Mouse (Mus musculus): ENCODE data around the gene Gm10647.
A peak's percentile ranks its signal among the peaks of the same experiment; 100 is the strongest.
"Not testable (repeated sequence)": the region's sequence is repeated elsewhere in the genome, so short reads cannot be mapped to it uniquely, and the experiment has no call there.

The Gm10647 gene

DNA sequence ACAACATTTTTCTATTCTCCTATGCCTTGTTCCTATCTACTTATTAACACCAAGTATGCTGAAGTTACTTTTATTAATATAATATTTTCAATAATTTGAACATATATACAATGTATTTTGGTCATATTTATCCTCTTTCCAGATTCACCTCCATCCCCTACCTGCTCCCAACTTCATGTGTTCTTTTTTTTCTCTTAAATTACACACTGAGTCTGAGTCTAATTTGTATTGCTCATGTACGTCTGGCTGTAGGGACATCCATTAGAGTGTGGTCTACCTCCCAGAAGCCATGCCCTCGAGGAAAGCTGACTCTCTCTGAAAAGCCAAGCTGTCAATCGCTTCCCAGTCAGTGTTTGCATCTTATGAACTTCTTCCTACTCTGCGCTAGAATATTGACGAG, at the start of gene Gm10647:
Gene Gm10647 (plus strand): TSS at position 301 of the 400 bp plus-strand sequence.
- DNase-seq (ENCODE audit: low spot score): no peak

DNA sequence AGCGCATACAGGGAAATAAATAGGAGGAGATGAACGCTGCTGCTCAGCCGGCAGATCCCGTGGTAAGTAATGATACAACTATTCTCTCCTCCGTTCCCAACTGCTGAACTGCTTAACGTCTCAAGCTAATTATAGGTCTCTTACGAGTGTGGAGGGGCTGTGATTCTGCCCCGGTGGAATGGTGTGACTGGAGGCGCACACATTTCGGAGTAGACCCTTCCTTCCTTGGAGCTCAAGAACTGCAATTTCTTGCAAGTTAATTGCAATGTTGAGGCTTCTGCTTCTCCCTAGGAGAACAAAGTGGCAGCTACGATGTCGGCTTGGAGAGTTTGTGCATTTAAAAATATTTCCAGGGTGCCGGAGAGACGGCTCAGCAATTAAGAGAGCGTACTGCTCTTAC, 48.4 kb upstream of the Gm10647 start:
- no peak for DNase-seq (ENCODE audit: low spot score)

DNA sequence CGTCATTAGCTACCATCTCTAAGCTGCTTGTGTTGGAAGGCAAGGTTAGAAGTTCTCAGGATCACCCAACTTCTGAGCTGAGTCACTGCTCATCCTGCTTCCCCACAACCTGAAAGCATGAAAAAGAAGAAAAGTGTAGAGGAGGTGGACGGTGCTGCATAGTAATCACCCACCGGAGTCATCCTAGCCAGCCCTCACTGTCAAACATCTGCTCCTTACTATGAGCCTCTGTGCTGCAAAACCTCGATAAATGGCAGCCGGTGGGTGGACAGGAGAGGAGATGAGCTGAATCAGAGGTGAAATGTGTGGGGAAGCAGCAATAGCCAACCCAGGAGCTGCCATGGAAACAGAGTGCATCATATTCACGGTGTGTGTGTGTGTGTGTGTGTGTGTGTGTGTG, 44.0 kb upstream of the Gm10647 start:
- no peak for DNase-seq (ENCODE audit: low spot score)

DNA sequence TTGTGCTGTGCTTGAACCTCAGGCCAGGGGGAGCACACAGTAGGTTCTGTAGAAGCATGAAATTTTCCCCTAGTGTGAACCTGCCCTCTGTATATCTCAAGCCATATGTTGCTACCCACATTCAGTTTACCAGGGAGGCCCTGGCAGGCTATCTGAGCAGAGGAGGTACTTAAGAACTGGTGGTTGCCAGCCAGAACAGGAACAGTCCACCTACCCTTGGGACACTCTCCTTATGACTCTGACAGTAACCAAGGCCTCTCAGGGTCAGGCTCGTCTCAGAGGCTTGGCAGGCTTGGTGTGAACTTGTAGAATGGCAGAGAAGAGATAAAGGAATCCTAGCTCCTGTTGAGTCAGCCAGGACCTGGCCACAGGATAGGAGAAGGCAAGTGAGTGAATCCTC, 35.8 kb upstream of the Gm10647 start:
- no peak for DNase-seq (ENCODE audit: low spot score)

DNA sequence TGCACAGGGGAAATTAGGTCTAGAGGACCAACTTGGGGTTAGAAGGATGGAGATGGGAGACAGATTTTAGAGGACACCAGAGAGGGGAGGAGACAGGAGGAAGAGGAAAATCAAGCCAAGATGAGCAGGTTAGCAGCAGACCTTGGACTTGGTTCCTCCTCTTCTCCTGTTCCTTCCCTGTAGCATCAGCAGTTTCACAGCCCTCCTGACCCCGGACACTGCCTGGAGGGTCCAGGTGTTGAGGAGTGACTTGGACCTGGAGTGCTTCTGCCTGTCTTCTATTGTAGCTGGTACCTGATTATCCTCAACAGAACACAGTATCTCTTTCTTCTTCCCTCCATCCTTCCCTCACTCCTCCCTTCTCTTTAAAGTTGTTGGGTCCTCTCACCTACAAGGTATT, 28.1 kb upstream of the Gm10647 start:
- DNase-seq (ENCODE audit: low spot score): no peak

- no peak for DNase-seq (ENCODE audit: low spot score)
These were observed 27.6 kb upstream of the Gm10647 start for GRCm38 (mm10) chr9:66769275-66769674.

DNA sequence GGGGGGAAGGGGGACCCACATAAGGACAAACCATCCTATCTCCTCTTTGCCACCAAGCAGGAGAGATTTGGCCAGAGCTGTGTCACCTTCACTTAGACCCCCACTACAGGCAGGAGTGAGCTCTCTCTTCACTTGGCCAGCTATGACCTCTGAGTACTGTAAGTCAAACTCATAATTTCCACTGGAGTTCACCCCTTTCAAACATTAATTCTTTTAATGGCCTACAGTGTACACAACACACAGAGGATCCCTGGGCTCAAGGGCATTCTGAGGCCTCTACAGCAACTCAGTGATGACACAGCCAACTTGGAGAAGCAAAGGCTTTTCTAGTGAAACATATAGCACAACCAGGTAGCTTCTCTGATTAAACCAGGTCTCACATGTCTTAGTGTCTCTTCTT, 26.1 kb upstream of the Gm10647 start:
- DNase-seq (ENCODE audit: low spot score): no peak

DNA sequence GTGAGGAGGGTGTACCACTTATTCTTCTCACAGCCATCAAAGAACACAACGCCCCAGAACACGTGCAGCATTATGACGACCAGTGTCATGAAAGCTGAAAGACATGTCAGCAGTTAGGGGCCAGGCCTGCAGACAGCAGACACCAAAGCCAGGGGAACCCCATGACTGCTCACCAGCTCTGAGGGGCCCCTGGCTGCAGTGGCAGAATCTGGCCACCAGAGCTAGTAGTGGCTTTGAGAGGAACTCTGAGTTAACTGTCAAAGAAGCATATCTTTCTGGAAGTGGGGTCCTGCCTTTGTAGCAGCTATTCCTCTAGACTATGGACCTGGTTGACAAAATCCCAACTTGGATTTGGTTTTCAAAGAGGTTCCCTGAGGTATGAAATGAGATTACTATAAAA, 12.3 kb upstream of the Gm10647 start:
- not testable (repeated sequence) for DNase-seq (ENCODE audit: low spot score)

DNA sequence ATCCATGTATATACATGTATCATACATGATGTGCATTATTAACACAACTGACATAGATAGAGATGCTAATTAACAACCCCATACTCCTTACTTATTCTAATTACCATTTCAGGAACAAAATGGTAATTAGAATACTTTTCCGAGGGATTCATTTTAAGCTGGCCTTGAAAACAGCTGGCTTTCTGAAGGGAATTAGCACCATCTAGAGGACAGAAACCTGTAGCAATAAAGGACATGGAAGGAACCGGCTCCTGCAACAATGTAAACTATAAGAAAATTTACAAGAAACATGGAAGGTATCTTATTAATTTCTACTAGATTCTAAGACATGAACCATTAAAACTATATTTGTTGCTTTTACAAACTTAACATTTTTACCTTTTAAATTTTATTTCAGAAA, 9.0 kb upstream of the Gm10647 start:
- DNase-seq (ENCODE audit: low spot score): no peak

DNA sequence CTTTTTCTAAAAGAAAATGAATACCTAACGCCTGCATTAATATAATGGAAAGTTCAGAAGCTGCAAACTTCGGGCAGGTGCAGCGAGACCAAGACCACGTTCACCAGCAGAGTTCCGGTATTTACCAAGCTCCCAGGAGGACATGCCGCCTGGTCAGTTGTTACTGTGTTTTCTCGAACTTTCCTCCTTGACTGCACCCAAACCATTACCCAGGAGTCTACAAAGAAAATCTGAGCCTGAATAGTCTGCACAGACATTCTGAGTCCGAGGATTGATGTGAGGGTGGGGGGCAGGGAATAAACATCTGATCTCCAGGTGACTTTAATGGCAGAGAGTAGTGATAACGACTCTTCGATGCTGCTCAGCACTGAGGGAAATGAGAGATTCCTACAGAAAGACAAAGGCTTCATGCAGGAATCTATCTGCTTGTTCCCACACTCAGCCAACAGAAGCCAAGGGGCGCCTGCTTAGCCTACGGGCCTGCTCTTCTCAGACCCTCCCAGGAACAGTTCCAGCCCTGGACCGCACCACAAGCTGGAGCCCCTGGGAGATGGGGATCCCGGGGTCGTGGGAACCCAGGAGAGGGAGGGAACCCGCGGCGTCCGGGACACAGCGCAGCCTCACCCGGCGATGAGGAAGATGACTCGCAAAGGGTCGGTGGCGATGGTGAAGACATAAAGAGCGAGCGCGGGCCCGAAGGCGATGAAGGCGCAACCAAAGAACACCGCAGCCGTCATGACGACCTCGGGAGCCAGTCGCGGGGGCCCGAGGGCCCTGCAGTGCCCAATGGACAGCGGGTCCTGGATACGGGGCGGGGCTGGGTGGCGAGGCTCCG, 2.0 kb upstream of the Gm10647 start:
- no peak for DNase-seq (ENCODE audit: low spot score)

GRCm38 (mm10) chr9:66795464-66796324, 1.1 kb upstream of the Gm10647 start, which contains the start of gene Aph1b:
Aph1b (minus strand) TSS chr9:66795490.
- DNase-seq (ENCODE audit: low spot score): peak; percentile 96

- no peak for DNase-seq (ENCODE audit: low spot score)
These were observed 5.1 kb downstream of the Gm10647 start for GRCm38 (mm10) chr9:66801947-66802346.

DNA sequence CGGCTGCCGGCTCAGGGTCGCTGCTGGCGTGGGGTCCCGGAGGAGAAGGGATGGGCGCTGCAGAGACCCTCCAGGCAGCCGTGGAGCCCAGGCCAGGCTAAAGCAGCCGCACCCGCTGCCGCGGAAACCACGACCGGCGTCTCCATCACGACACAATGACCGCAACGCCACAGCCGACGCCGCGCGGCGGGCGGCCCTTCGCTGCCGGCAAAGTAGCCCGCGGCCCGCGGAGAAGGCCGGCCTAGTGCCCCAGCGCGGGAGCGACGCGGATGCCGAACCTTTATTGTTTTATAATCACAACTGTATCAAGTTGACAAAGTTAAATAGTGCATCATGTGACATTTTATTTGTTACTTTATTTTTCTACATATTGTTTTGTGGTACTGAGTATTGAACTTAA, 9.1 kb downstream of the Gm10647 start:
- peak; percentile 12 for DNase-seq (ENCODE audit: low spot score)

DNA sequence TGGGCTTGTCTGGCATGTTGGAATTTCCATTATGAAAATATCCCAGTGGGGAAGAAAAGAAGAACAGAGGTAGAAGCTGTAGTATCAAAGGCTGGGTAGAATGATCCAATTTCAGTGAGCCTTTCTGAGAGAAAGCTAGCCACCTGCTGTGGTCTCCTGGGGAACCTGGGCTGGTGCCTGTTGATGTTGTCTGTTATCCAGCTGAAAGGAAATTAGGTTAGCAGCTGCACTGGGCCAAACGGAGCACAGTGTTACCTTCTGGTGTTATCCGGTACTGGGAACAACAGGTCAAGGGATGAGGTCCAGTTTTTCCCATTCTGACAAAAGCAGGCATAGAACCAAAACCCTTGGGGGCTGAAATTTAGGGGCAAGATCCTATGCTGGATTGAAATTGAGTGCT, 16.6 kb downstream of the Gm10647 start:
- no peak for DNase-seq (ENCODE audit: low spot score)

- DNase-seq (ENCODE audit: low spot score): no peak
These were observed 24.2 kb downstream of the Gm10647 start for GRCm38 (mm10) chr9:66820996-66821395.

DNA sequence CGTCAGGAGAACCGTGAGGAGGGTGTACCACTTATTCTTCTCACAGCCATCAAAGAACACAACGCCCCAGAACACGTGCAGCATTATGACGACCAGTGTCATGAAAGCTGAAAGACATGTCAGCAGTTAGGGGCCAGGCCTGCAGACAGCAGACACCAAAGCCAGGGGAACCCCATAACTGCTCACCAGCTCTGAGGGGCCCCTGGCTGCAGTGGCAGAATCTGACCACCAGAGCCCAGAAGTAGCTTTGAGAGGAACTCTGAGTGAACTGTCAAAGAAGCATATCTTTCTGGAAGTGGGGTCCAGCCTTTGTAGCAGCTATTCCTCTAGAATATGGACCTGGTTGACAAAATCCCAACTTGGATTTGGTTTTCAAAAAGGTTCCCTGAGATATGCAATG, 25.4 kb downstream of the Gm10647 start:
- DNase-seq (ENCODE audit: low spot score): not testable (repeated sequence)

DNA sequence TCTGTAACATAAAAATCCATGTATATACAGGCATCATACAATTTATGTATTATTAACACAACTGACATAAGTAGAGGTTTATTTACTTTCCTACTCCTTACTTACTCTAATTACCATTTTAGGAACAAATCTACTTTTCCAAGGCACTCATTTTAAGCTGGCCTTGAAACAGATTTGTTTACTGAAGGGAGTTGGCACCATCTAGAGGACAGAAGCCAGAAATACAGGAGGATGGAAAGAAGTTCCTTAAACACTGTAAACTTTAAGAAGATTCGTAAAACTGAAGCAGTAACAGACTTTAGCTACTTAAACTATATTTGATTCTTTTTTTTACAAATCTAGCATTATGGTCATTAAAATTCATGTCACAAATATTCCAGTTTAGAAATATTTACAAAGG, 29.2 kb downstream of the Gm10647 start:
- DNase-seq (ENCODE audit: low spot score): no peak

DNA sequence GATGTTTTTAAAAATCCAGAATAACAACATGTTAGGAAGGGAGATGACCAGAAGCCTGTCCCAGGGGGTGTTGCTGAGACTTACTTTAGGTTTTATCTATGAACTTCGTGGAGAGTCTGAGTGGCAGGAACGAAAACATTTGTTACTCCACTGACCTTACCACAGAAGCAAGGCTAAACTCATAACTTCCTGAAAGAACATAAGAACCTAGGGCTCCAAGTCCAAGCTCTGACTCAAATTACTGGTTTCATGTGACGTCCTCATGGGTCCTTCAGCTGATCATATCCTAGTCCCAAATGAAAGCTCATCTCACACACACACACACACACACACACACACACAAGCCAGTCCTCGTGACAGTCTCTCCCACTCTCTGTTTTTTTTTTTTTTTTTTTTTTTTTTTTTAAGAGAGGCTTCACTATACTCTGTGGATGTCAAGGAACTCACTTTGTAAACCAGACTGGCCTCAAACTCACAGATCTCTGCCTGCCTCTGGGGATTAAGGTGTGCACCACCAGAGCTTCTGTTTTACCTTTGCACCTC, 35.6 kb downstream of the Gm10647 start:
- no peak for DNase-seq (ENCODE audit: low spot score)

GRCm38 (mm10) chr9:66833851-66834250, 37.0 kb downstream of the Gm10647 start:
- DNase-seq (ENCODE audit: low spot score): no peak

DNA sequence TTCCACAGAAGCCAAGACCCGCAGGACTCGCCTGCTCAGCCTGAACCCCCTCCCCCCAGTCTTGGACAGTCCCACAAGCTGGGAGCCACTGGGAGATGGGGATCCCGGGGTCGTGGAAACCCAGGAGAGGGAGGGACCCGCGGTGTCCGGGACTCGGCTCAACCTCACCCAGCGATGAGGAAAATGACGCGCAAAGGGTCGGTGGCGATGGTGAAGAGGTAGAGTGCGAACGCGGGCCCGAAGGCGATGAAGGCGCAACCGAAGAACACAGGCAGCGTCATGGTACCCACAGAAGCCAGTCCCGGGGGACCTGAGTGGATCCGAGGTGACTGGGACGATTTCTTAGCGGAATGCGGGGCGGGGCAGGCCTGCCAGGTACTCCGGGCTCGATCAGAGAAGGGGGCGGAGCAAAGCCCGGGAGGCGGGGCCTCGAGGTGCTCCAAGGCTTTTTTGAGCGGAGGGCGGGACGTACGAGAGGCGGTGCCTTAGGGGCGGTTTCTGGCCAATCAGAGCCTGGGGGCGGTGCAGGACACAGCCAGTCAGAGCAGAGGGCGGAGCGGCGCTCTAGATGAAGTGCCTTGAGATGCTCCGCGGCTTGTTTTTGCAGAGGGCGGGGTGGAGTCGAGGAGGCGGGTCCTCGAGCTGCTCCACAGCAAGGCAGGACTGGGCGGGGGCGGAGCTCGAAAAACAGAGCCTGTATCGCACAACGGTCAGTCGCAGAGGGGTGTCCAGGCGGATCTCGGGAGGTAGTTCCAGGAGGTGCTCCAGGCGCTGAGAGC, 37.7 kb downstream of the Gm10647 start, which contains the start of gene Aph1c:
Gene Aph1c (minus strand): TSS at position 409 of the 779 bp plus-strand sequence.
- DNase-seq (ENCODE audit: low spot score): peak; percentile 98

DNA sequence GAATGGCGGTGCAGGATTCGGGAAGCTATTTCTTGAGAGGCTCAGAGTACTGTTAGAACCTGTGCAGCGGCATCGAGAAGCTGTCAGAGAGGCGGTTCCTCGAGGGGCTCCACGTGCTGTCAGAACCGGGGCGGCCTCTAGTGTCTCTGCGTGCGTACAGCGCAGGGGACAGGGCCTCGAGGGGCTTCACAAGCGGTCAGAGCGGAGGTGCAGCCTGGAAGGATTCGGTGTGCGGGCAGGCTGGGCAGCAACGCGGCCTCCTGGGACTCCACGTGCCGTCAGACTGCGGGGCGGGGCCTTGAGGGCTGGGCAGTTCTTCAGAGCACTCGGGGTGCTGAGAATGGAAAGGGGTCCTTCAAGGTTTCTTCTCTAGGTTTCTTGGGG, 38.2 kb downstream of the Gm10647 start:
- DNase-seq (ENCODE audit: low spot score): no peak

DNA sequence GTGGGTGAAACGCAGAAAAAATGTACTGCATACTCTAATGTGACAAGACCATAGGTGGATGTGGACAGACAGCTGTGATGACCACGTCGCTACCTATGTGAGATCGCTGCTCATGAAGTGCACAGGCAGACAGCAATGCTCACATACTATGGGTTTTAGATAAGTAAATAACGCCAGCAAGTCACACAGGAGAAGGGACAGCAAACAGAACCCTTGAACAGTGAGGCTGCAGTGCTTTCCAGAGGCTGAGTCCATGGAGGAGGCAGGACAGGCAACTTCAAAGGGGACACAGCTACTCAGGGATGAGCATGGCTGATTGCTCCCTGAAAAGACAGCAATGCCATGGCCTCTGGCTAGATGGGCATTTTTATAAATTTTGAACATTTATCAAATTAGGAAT, 50.0 kb downstream of the Gm10647 start:
- no peak for DNase-seq (ENCODE audit: low spot score)
